Mouse (Mus musculus) cerebellum, adult 9-11 months (tissue): ENCODE measurements around the gene Trim54.

Experiments
- DNase-seq: peaks from one replicate; pipeline ENCODE4 v3.0.0; 2022

Gene Trim54

DNA sequence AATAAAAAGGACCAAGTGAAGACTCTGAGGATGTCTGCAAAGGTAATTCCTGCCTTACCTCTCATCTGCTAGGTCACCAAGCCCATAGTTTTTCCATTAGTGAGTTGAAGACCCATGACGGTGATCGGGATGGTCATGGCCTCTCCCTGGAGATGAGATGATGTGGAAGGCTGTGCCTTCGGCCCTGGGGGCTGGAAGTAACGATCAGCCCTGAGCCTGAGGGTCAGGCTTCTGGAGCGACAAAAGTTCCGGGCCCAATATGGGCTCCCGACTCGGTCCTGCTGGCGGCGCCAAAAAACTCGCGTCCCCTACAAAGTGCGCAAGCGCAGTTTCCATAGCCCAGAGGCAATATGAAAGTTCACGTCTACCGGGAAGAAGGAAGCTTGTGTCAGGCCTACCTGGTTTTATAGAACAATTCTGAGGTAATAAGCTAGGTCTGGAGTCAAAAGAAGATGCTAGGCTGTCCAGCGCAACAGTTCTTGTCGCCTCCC lies 8.5 kb upstream of the Trim54 start, which contains the start of gene Slc30a3:
Gene Slc30a3 (minus strand): TSS at position 238 of the 491 bp plus-strand sequence.
- DNase-seq: no peak

GRCm38 (mm10) chr5:31110781-31111180 lies 5.7 kb upstream of the Trim54 start:
- no peak for DNase-seq

DNA sequence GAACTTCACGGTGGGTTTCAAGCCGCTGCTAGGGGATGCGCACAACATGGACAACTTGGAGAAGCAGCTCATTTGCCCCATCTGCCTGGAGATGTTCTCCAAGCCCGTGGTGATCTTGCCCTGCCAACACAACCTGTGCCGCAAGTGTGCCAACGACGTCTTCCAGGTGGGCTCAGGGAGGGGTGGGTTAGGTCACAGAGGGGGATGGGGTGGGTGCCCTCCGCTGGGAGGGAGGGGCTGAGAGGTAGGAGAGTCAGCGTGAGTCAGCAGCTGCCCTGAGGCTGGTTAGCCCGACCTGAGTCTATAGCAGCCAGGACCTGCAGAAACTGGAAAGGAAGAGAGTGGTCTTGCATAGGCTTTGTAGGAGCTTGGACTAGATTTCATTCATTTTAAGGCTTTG lies 400 bp downstream of the Trim54 start:
- no peak for DNase-seq

DNA sequence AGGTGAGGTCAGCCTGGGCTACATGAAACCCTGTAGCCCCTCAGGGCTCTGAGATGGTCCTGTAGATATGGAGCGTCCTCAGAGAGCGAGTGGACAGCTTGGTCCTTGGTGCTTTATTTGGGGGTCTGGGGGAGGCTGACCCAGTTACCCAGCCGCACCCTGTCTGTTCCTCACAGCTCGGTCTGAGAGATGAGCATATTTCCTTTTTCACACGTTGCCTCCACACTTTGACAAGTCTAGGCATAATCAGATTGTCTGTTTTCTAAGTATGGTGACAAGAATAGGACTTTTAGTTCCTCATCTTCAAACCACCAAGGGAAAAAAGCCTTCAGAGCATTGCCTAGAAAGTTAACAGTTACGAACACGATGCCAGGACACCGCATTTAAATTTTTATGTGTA lies 4.6 kb downstream of the Trim54 start:
- no peak for DNase-seq

GRCm38 (mm10) chr5:31123481-31123880 lies 7.0 kb downstream of the Trim54 start:
- DNase-seq: no peak

DNA sequence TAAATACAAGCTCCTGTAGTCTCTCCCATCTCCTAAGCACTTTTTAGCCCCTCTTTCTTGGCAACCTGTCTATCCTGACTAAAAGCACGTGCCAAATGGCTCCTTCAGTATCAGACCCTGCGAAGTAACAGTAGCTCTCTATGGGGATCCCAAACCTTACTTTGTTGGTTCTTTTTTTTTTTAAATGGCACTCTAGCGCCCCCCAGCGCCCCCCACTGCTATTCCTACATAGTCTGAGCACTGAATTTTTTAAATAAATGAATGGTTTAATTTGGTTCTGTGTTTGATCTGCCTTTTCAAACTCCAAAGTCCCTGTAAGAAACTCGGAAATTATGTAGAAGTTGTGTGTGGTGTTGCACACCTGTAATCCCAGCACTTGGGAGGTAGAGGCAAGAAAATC lies 9.5 kb downstream of the Trim54 start:
- DNase-seq: no peak

GRCm38 (mm10) chr5:31136730-31137424 lies 20.4 kb downstream of the Trim54 start:
- DNase-seq: no peak

GRCm38 (mm10) chr5:31137658-31138057 lies 21.1 kb downstream of the Trim54 start:
- DNase-seq: no peak

GRCm38 (mm10) chr5:31138241-31138967 lies 21.9 kb downstream of the Trim54 start, which contains the start of gene Ucn:
Ucn (minus strand) TSS chr5:31138829.
- no peak for DNase-seq

- DNase-seq: no peak
Measured at GRCm38 (mm10) chr5:31138968-31139425, 22.5 kb downstream of the Trim54 start.

- peak; percentile 31 for DNase-seq
Measured at GRCm38 (mm10) chr5:31149781-31150180, 33.3 kb downstream of the Trim54 start.

GRCm38 (mm10) chr5:31151746-31152145 lies 35.2 kb downstream of the Trim54 start:
- DNase-seq: peak; percentile 68

DNA sequence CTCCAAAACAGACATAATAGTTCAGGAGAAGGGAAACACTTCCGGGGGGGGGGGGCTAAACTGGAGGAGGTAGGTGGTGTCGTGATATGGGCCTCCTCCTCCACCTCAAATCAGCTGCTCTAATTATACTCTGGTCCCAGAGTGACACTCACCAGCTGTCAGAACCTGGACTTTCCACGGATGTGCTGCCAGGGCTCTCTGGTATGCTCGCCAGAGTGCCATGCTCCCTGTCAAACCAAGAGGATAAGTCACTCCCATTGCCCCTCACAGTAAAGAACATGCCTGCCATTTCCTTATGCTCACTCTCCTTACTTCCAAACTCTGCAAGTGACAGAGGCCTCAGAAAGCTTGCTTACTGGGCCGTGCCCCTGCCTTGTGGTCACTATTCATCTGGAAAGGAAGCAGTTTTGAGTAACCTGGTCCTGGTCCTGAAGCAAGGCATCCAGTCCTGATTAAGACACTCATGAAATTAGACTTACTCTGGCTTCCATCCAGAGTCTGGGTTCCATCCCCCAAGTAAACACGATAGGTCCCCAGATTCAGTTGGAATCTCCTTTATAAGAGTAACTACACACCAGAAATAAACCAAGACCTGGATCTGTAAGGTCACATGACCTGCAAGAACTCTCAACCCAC lies 37.1 kb downstream of the Trim54 start:
- no peak for DNase-seq

DNA sequence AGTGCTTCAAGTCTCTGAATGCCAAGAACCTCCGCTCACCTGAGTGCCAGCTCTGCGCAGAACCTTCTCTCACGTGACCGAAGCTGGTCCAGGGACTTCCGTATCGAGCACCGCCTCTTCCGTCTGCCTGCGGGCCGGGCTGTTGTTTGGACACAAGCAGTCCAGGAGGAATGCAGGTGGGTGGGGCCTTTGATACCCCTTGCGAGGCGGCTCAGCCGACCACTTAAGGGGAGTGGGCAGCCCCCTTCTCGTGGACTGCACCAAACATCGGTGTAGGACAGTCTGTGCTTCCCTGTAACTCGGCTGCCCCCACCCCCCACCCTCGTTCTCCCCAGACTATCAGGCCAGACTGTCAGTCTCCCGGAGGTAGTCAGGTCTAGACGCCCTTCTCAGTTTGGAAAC lies 37.6 kb downstream of the Trim54 start, which contains the start of gene Mpv17:
Gene Mpv17 (minus strand): TSS at position 100 of the 402 bp plus-strand sequence.
- peak; percentile 90 for DNase-seq

DNA sequence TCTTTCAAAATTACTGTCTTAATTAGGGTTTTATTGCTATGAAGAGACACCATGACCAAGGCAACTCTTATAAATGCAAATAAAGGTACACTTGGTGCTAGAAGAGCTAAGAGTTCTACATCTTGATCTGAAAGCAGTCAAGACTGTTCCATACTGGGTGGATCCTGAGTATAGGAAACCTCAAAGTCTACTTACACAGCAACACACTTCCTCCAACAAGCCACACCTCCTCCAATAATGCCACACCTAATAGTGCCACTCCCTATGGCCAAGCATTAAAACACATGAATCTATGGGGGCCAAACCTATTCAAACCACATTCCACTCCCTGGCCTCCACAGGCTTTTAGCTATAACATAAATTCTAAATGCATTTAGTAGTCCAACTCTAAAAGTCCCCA lies 46.0 kb downstream of the Trim54 start:
- no peak for DNase-seq

DNA sequence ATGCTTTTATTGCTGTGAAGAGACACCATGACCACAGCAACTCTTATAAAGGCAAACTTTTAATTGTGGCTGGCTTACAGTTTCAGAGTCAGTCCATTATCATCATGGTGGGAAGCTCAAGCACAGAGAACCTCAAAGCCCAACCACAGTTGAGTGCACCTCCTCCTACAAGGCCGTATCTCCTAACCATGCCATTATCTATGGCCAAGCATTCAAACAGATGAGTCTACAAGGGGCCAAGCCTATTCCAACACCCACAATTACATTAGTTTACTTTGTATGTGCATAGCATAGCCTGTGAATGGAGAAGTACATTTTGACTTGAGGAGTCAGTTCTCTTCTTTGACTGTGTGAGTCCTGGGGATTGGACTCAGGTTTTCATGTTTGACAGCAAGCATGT lies 48.4 kb downstream of the Trim54 start:
- no peak for DNase-seq

- no peak for DNase-seq
Measured at GRCm38 (mm10) chr5:31168630-31169029, 52.1 kb downstream of the Trim54 start.

- DNase-seq: no peak
Measured at GRCm38 (mm10) chr5:31179301-31179765, 62.8 kb downstream of the Trim54 start.

- DNase-seq: peak; percentile 98
Measured at GRCm38 (mm10) chr5:31179766-31180630, 63.5 kb downstream of the Trim54 start, which contains the start of the genes Gm29609 and Gtf3c2. Gm29609 (minus strand) TSS chr5:31179911. Gtf3c2 (minus strand) TSS chr5:31180144.

DNA sequence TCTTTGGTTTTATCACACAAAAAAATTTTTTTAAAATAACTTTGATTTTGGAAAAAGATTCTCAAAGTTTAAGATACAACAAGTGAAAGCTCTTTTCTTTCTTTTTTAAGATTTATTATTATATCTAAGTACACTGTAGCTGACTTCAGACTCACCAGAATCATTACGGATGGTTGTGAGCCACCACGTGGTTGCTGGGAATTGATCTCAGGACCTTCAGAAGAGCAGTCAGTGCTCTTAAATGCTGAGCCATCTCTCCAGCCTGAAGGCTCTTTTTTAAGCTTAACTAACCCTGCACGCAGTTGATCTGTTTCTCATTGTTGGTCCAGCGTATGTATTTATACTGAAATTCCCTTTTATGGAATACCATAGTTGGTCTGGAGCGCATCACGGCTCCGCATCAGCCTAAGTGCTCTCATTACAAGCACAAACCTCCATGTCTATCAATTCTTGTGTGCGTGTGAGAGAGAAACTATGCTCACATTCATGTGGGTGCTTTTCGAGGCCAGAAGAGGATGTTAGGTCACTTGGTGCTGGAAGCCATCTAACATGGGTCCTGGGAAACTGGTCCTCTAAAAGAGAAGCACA lies 64.8 kb downstream of the Trim54 start:
- DNase-seq: no peak

GRCm38 (mm10) chr5:31183678-31184077 lies 67.2 kb downstream of the Trim54 start:
- DNase-seq: no peak
